Mouse (Mus musculus) embryonic fibroblast, embryonic 13.5 days (primary cell): ENCODE measurements around the gene Pax7.

Experiments used
- CTCF ChIP-seq: IDR thresholded peaks from 2 replicates; pipeline ENCODE4 v1.5.1; 2011; ENCODE audit warnings: mild to moderate bottlenecking, control low read depth, low read length, moderate library complexity, borderline replicate concordance; ENCODE audit not compliant: insufficient read depth
- POLR2A ChIP-seq: IDR thresholded peaks from 2 replicates; pipeline ENCODE4 v1.6.1; 2011; ENCODE audit warnings: low read depth, mild to moderate bottlenecking, control low read depth, low read length, moderate library complexity

DNA sequence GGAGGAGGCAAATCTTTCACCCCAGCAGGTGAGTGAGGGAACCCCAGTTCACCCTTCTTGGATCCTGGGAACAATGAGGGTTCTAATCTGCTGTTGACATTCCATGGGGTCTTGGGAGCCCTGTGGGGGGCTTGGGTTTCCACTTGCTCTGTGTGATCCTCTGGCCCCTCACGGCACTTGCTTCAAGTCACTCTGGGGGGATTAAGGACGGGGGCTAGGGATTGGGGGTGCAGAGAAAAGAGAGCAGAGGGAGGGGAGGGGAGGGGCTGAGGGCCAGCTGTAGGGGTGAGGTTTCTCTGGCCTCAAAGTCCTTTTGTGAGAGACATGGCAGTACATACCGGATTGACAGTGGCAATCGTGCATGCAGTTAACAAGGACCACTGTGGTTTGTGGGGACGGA lies 140.0 kb downstream of the Pax7 start:
- no peak for TF ChIP-seq POLR2A
- TF ChIP-seq CTCF, result no peak
